Mouse (Mus musculus): ENCODE data around the gene Arg1.

GRCm38 (mm10) chr10:24961112-24961511 is 33.8 kb upstream of the Arg1 start:
- TF ChIP-seq POLR2A (IDR thresholded peaks at IDR 0.05; ENCODE audit: low read depth, low read length): no peak
- no peak for TF ChIP-seq CTCF (IDR thresholded peaks at IDR 0.05; ENCODE audit: extremely low read depth, insufficient read length, insufficient replicate concordance, low read depth, low read length)

Data from small intestine, adult 2 months (tissue).